Mouse (Mus musculus): Measurements from ENCODE around the gene Dync1h1.

Dync1h1 gene

GRCm38 (mm10) chr12:110601241-110602218 lies at the start of gene Dync1h1:
Dync1h1 (plus strand) TSS chr12:110601452.
- in situ Hi-C loops (cut with MboI), result no loop called here

- in situ Hi-C loops (cut with MboI), result no loop called here
Observed at GRCm38 (mm10) chr12:110552113-110552512, 49.1 kb upstream of the Dync1h1 start.

- in situ Hi-C loops (cut with MboI), result no loop called here
Observed at GRCm38 (mm10) chr12:110553362-110553761, 47.9 kb upstream of the Dync1h1 start.

GRCm38 (mm10) chr12:110555536-110556240 lies 45.6 kb upstream of the Dync1h1 start:
- in situ Hi-C loops (cut with MboI), result no loop called here

- in situ Hi-C loops (cut with MboI), result no loop called here
Observed at GRCm38 (mm10) chr12:110556861-110557628, 44.2 kb upstream of the Dync1h1 start.

GRCm38 (mm10) chr12:110558175-110558574 lies 43.1 kb upstream of the Dync1h1 start:
- in situ Hi-C loops (cut with MboI), result no loop called here

- in situ Hi-C loops (cut with MboI), result no loop called here
Observed at GRCm38 (mm10) chr12:110563383-110563782, 37.9 kb upstream of the Dync1h1 start.

GRCm38 (mm10) chr12:110564848-110565247 lies 36.4 kb upstream of the Dync1h1 start:
- in situ Hi-C loops (cut with MboI), result no loop called here

- in situ Hi-C loops (cut with MboI), result no loop called here
Observed at GRCm38 (mm10) chr12:110566366-110566765, 34.9 kb upstream of the Dync1h1 start.

GRCm38 (mm10) chr12:110571050-110571449 lies 30.2 kb upstream of the Dync1h1 start:
- in situ Hi-C loops (cut with MboI), result no loop called here

- in situ Hi-C loops (cut with MboI), result no loop called here
Observed at GRCm38 (mm10) chr12:110572351-110572750, 28.9 kb upstream of the Dync1h1 start.

- in situ Hi-C loops (cut with MboI), result no loop called here
Observed at GRCm38 (mm10) chr12:110573635-110574034, 27.6 kb upstream of the Dync1h1 start.

GRCm38 (mm10) chr12:110575926-110576325 lies 25.3 kb upstream of the Dync1h1 start:
- in situ Hi-C loops (cut with MboI), result no loop called here

GRCm38 (mm10) chr12:110578333-110578732 lies 22.9 kb upstream of the Dync1h1 start:
- in situ Hi-C loops (cut with MboI), result no loop called here

- in situ Hi-C loops (cut with MboI), result no loop called here
Observed at GRCm38 (mm10) chr12:110588622-110589021, 12.6 kb upstream of the Dync1h1 start.

GRCm38 (mm10) chr12:110590804-110591259 lies 10.4 kb upstream of the Dync1h1 start:
- in situ Hi-C loops (cut with MboI), result loop anchor here (5.0 to 10.0 kb wide), 2 partner anchors 114 to 251 kb away; partner anchors contain the start of genes Hsp90aa1 and Mok

- in situ Hi-C loops (cut with MboI), result loop anchor here (5.0 to 10.0 kb wide), 2 partner anchors 113 to 251 kb away; partner anchors contain the start of genes Hsp90aa1 and Mok
Observed at GRCm38 (mm10) chr12:110591260-110591883, 9.9 kb upstream of the Dync1h1 start.

GRCm38 (mm10) chr12:110598527-110598926 lies 2.7 kb upstream of the Dync1h1 start:
- in situ Hi-C loops (cut with MboI), result loop anchor here (10.0 kb wide), 1 partner anchor 106 kb away; the partner anchor contains the start of gene Hsp90aa1

GRCm38 (mm10) chr12:110599791-110600190 lies 1.5 kb upstream of the Dync1h1 start:
- in situ Hi-C loops (cut with MboI), result loop anchor here (10.0 kb wide), 1 partner anchor 105 kb away; the partner anchor contains the start of gene Hsp90aa1

GRCm38 (mm10) chr12:110600225-110600991 lies 844 bp upstream of the Dync1h1 start:
- in situ Hi-C loops (cut with MboI), result no loop called here

Data from mature B cell (primary cell).